Mouse (Mus musculus): ENCODE data around the gene Wnt7a.

DNA sequence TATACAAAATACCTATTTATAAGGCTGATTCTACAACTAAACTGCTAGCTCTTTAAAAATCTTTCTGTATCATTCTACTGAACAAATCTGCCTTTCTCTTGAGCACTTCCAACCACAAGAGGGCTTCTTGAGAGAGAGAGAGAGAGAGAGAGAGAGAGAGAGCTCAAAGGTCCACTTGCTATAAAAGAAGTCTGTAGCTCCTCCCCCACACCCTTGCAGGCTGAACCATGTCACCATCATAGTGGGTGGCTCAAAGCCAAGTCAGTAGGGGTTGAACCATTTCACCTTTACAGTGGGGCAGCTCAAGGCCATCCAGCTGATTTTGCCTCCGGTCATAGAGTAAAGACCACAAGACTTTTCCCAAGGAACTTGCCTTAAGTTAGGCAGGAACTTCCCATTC, 48.3 kb upstream of the Wnt7a start:
- TF ChIP-seq POLR2AphosphoS2 (IDR thresholded peaks at IDR 0.05; ENCODE audit: insufficient read length, low read depth) (no peak), USF1 (IDR thresholded peaks at IDR 0.05; ENCODE audit: low read depth) (no peak)

Measured in myocyte (in vitro differentiated cells).